Mouse (Mus musculus): Measurements from ENCODE around the gene Cfap97. TPM values are rescaled to one million over a fixed set of nuclear protein-coding genes. Genes with fewer than 3 reads are reported as not detected.

Cfap97 gene
- 40.4 TPM for polyA plus RNA-seq (2017; shearing (Covaris generic))

GRCm38 (mm10) chr8:46151202-46152062 is at the start of gene Cfap97:
Gene Cfap97 (plus strand): TSS chr8:46151771.

GRCm38 (mm10) chr8:46152064-46153031 is 777 bp downstream of the Cfap97 start, which contains the start of gene Snx25:
Gene Snx25 (minus strand): TSS chr8:46152159.

GRCm38 (mm10) chr8:46210404-46211315 is 59.1 kb downstream of the Cfap97 start, which contains the start of gene Slc25a4:
Gene Slc25a4 (minus strand): TSS chr8:46211284.

Other genes starting within 250 kb of the Cfap97 start
- gene Ccdc110, start 217.2 kb upstream of the Cfap97 start, polyA plus RNA-seq (2017; shearing (Covaris generic)), result not detected
- gene 1700029J07Rik, start 176.5 kb upstream of the Cfap97 start, polyA plus RNA-seq (2017; shearing (Covaris generic)), result 3.0 TPM
- gene Ufsp2, start 176.2 kb upstream of the Cfap97 start, polyA plus RNA-seq (2017; shearing (Covaris generic)), result 52.7 TPM
- gene Lrp2bp, start 152.5 kb upstream of the Cfap97 start, polyA plus RNA-seq (2017; shearing (Covaris generic)), result not detected
- 24.9 TPM for gene Ankrd37, start 146.1 kb upstream of the Cfap97 start, polyA plus RNA-seq (2017; shearing (Covaris generic))
- 4.5 TPM for gene Snx25, start 388 bp downstream of the Cfap97 start, polyA plus RNA-seq (2017; shearing (Covaris generic))
- gene Slc25a4, start 59.5 kb downstream of the Cfap97 start, polyA plus RNA-seq (2017; shearing (Covaris generic)), result 131 TPM
- gene Helt, start 142.9 kb downstream of the Cfap97 start, polyA plus RNA-seq (2017; shearing (Covaris generic)), result not detected